Mouse (Mus musculus): ENCODE measurements around the gene Tnp2. TPM values are rescaled to one million over a fixed set of nuclear protein-coding genes. Genes with fewer than 3 reads are reported as not detected.

Tnp2 gene
- total and polyA plus RNA-seq, 2 experiments from 2014 or later, result not detected

DNA sequence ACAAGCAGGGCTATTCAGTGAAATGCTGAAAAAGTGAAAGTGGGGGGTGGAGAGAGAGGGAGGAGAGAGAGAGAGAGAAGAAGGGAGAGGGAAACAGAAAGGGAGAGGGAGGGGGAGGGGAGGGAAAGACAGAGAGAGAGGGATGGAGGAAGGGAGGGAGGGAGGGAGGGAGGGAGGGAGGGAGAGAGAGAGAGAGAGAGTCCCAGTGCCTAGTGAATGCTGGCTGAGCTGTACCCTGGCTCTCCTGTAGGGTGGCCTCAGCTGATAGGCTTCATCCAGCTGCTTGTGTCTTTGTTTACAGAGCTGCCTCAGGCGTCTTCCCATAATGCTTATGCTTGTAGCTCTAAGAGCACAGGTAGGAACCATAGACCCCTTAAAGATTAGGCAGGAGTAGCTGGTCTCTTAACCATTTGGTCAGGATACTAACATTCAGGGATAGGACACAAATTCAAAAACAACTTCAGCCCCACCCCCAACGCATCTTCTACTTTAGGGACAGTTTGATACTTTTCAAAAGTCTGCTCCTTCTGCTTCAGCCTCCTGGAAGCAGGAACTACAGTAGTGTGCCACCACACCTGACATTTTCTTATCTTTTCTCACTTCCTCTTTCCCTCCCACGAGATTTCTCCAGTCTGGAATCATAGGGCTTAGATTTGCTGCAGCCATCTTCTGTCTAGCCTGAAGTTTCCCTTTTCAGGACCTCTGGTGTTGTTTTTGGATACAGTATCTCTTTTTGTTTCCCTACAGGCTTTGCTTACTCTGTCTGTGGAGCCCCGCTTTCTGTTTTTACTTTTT is 17.7 kb downstream of the Tnp2 start:
- no peak overlapping the region for H3K4me3 ChIP-seq (ENCODE audit: low read length)
- H3K36me3 ChIP-seq (ENCODE audit: insufficient read depth, low read length), result no peaks in the 10 kb centered on the region
- H3K9ac ChIP-seq (replicated peaks; ENCODE audit: low read length), result no peak overlapping the region
- no peaks in the 10 kb centered on the region for H3K27me3 ChIP-seq (ENCODE audit: insufficient read depth, low read length)
- H3K4me2 ChIP-seq (ENCODE audit: low read depth, low read length), result no peak overlapping the region
- DNase-seq (ENCODE audit: low spot score) (peak; percentile 28), ATAC-seq (peak; percentile 41; the same call in 1 of the 2 replicates)
- TF ChIP-seq CTCF (IDR thresholded peaks at IDR 0.05; ENCODE audit: low read depth), result peak; percentile 19; the same call in 1 of the 2 replicates
- no peaks in the 10 kb centered on the region for H3K4me1 ChIP-seq (ENCODE audit: insufficient read depth, low read length)
- H3K9me3 ChIP-seq (ENCODE audit: low read length), result no peaks in the 10 kb centered on the region
- whole genome bisulfite sequencing, result 52% methylated on average over 4 of the region's 4 CpGs
- no peak overlapping the region for H3K27ac ChIP-seq

DNA sequence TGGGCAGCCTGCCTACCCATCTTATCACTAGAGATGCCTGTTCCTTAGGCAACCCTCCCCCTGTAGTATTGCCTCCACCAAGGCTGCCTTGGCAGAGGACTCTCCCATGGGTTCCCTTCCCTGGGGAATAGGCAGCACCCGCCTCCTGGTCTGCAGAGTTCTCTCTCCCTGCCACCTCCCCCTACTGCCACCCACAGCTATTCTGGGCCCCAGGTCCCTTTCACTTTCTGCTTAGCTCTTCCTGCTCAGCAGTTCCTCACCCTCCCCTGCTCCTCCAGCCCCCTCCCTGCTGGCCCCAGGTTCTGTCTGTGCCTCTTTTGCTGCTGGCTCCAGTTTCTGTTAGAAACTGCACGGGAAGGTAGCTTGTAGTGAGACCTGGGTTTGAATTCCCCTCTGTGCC is 18.8 kb downstream of the Tnp2 start:
- H3K4me3 ChIP-seq (ENCODE audit: low read length), result no peak overlapping the region
- 49% methylated on average over 2 of the region's 2 CpGs for WGBS
- ATAC-seq (no peak), DNase-seq (ENCODE audit: low spot score) (no peak)
- H3K27ac ChIP-seq, result no peak overlapping the region
- no peaks in the 10 kb centered on the region for H3K27me3 ChIP-seq (ENCODE audit: insufficient read depth, low read length)
- no peaks in the 10 kb centered on the region for H3K9me3 ChIP-seq (ENCODE audit: low read length)
- no peak overlapping the region for H3K9ac ChIP-seq (replicated peaks; ENCODE audit: low read length)
- no peak for TF ChIP-seq CTCF (IDR thresholded peaks at IDR 0.05; ENCODE audit: low read depth)
- no peaks in the 10 kb centered on the region for H3K36me3 ChIP-seq (ENCODE audit: insufficient read depth, low read length)
- H3K4me2 ChIP-seq (ENCODE audit: low read depth, low read length), result no peak overlapping the region
- H3K4me1 ChIP-seq (ENCODE audit: insufficient read depth, low read length), result no peaks in the 10 kb centered on the region

- WGBS, result 62% methylated on average over 9 of the region's 9 CpGs
Measured at GRCm38 (mm10) chr16:10768821-10769220, 19.6 kb downstream of the Tnp2 start.

GRCm38 (mm10) chr16:10767158-10767557 is 21.3 kb downstream of the Tnp2 start:
- Histone ChIP-seq H3K9me3 (ENCODE audit: low read length) (no peaks in the 10 kb centered on the region), H3K27me3 (ENCODE audit: insufficient read depth, low read length) (no peaks in the 10 kb centered on the region), H3K9ac (replicated peaks; ENCODE audit: low read length) (no peak overlapping the region), H3K4me2 (ENCODE audit: low read depth, low read length) (no peak overlapping the region), H3K4me3 (ENCODE audit: low read length) (no peak overlapping the region), H3K4me1 (ENCODE audit: insufficient read depth, low read length) (no peaks in the 10 kb centered on the region), H3K27ac (no peak overlapping the region), H3K36me3 (ENCODE audit: insufficient read depth, low read length) (no peaks in the 10 kb centered on the region)
- ATAC-seq (no peak), DNase-seq (ENCODE audit: low spot score) (peak; percentile 77)
- 30% methylated on average over 4 of the region's 4 CpGs for WGBS
- TF ChIP-seq CTCF (IDR thresholded peaks at IDR 0.05; ENCODE audit: low read depth), result peak; percentile 86

More at GRCm38 (mm10) chr16:10768821-10769220, 19.6 kb downstream of the Tnp2 start:
- H3K4me1 ChIP-seq (ENCODE audit: insufficient read depth, low read length), result no peaks in the 10 kb centered on the region
- no peaks in the 10 kb centered on the region for H3K27me3 ChIP-seq (ENCODE audit: insufficient read depth, low read length)
- H3K36me3 ChIP-seq (ENCODE audit: insufficient read depth, low read length), result no peaks in the 10 kb centered on the region
- H3K9ac ChIP-seq (replicated peaks; ENCODE audit: low read length), result no peak overlapping the region
- no peak for ATAC-seq
- no peaks in the 10 kb centered on the region for H3K9me3 ChIP-seq (ENCODE audit: low read length)
- no peak overlapping the region for H3K27ac ChIP-seq
- H3K4me2 ChIP-seq (ENCODE audit: low read depth, low read length), result no peak overlapping the region
- no peak for DNase-seq (ENCODE audit: low spot score)
- TF ChIP-seq CTCF (IDR thresholded peaks at IDR 0.05; ENCODE audit: low read depth), result no peak
- H3K4me3 ChIP-seq (ENCODE audit: low read length), result no peak overlapping the region

DNA sequence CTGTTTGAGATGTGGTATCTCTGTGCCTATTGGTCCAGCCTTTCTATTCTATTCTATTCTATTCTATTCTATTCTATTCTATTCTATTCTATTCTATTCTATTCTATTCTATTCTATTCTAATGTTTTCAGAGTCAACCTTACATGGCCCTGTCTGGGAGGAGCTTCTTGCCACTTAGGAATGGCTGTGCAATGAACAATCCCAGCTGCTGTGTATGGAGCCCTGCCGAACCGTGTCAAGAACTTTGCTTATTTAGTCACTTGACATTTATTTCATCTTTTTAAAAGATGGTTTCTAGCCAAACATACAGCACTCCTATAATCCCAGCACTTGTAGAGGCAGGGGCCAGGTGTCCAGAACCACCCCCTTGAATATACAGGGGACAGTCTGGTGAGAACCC is 24.1 kb downstream of the Tnp2 start:
- H3K27ac ChIP-seq, result no peak overlapping the region
- no peak overlapping the region for H3K4me2 ChIP-seq (ENCODE audit: low read depth, low read length)
- 57% methylated on average over 2 of the region's 2 CpGs for WGBS
- no peak for TF ChIP-seq CTCF (IDR thresholded peaks at IDR 0.05; ENCODE audit: low read depth)
- H3K9ac ChIP-seq (replicated peaks; ENCODE audit: low read length), result no peak overlapping the region
- no peaks in the 10 kb centered on the region for H3K4me1 ChIP-seq (ENCODE audit: insufficient read depth, low read length)
- no peak for ATAC-seq
- H3K4me3 ChIP-seq (ENCODE audit: low read length), result no peak overlapping the region
- no peaks in the 10 kb centered on the region for H3K9me3 ChIP-seq (ENCODE audit: low read length)
- no peaks in the 10 kb centered on the region for H3K27me3 ChIP-seq (ENCODE audit: insufficient read depth, low read length)
- H3K36me3 ChIP-seq (ENCODE audit: insufficient read depth, low read length), result no peaks in the 10 kb centered on the region
- no peak for DNase-seq (ENCODE audit: low spot score)

DNA sequence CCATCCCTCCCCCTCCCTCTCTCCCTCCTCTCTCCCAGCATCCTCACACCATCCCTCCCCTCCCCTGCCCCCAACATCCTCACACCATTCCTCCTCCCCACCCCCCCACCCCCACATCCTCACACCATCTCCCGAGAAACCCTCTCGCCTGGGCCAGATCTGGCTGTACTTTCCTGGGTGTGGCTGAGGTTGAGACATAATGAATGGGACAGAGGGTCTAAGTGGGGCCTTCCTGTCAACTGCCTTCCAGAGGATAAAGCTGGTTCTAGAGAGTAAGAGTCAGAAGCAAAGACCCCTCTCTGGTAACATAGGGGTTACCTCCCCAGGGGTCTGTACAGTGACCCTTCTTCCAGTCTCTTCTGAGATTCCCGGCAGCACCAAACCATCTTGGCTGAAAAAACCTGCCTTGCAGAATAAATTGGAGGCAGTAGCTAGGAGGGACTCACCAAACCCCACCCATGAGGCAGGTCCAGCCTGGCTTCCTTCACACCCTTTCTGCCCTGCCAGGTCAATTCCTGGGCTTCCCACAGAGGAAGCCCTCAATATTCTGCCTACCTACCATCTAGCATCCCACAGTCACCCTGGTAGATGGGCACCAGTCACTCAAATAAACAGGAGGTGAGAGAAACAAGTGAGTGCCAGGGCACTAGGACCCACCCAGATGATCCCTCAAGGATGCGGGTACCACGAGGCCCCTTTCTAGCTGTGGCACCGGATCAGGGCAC is 24.8 kb downstream of the Tnp2 start:
- no peaks in the 10 kb centered on the region for H3K4me1 ChIP-seq (ENCODE audit: insufficient read depth, low read length)
- 59% methylated on average over 6 of the region's 6 CpGs for WGBS
- H3K4me3 ChIP-seq (ENCODE audit: low read length), result no peak overlapping the region
- H3K27ac ChIP-seq, result no peak overlapping the region
- H3K36me3 ChIP-seq (ENCODE audit: insufficient read depth, low read length), result no peaks in the 10 kb centered on the region
- ATAC-seq (no peak), DNase-seq (ENCODE audit: low spot score) (no peak)
- TF ChIP-seq CTCF (IDR thresholded peaks at IDR 0.05; ENCODE audit: low read depth), result no peak
- no peaks in the 10 kb centered on the region for H3K9me3 ChIP-seq (ENCODE audit: low read length)
- H3K4me2 ChIP-seq (ENCODE audit: low read depth, low read length), result no peak overlapping the region
- H3K9ac ChIP-seq (replicated peaks; ENCODE audit: low read length), result no peak overlapping the region
- no peaks in the 10 kb centered on the region for H3K27me3 ChIP-seq (ENCODE audit: insufficient read depth, low read length)

All from hindbrain, postnatal 0 days (tissue).